Mouse (Mus musculus) urinary bladder, postnatal 4 days (tissue): ENCODE data around the gene Alms1.
"Not testable (repeated sequence)": the region's sequence is repeated elsewhere in the genome, so short reads cannot be mapped to it uniquely, and the experiment has no call there.

Experiments
- DNase-seq, 2 experiments: peaks; one replicate each; pipeline ENCODE4 v3.0.0; 2021 to 2022; ENCODE audit warnings: low spot score in 2 of 2

Alms1 gene

GRCm38 (mm10) chr6:85713105-85713504, 125.8 kb downstream of the Alms1 start, which contains the start of gene Nat8f7:
Gene Nat8f7 (minus strand): TSS chr6:85713205.
- DNase-seq = not testable (repeated sequence)
